Mouse (Mus musculus) embryonic fibroblast, embryonic 13.5 days (primary cell): Measurements from ENCODE around the gene Pik3r1.

Experiments
- CTCF ChIP-seq: IDR thresholded peaks from 2 replicates; pipeline ENCODE4 v1.5.1; 2011; ENCODE audit warnings: mild to moderate bottlenecking, control low read depth, low read length, moderate library complexity, borderline replicate concordance; ENCODE audit not compliant: insufficient read depth
- POLR2A ChIP-seq: IDR thresholded peaks from 2 replicates; pipeline ENCODE4 v1.6.1; 2011; ENCODE audit warnings: low read depth, mild to moderate bottlenecking, control low read depth, low read length, moderate library complexity

DNA sequence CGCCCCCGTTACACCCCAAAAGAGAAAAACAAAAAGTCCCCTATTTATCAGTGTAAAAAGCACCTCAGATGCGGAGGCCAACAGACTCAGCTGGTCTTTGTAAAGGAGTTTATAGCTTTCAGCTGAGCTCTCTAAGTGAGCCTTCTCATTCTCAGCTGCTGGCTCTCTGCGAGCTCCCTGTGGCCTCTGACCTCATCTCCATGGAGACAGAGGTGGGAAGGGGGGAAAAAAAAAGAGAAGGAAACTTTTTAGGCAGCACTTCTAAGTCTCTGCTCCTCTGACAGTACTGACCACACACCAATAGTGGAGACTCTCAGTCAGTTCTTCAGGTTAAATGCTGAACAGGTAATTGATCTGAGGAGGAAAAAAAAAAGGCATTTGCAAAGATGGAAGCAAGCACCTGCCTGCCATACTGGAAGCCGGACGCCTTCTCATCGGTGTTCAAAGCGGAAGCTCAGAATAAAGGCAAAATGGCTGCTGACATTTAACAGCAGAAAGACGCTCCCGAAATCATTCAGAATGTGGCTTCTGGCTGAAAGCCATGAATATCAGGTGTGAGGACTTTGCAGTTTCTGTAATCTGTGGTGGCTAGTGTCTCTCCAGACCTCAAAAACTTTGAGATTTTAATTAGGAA, 45.4 kb upstream of the Pik3r1 start:
- no peak for TF ChIP-seq CTCF
- no peak for TF ChIP-seq POLR2A
